Mouse (Mus musculus): ENCODE measurements around the gene 6030498E09Rik. TPM values are rescaled to one million over a fixed set of nuclear protein-coding genes. Genes with fewer than 3 reads are reported as not detected.

6030498E09Rik gene
- polyA plus RNA-seq (2011; ENCODE audit: insufficient read depth, insufficient read length, low read depth, missing spikeins) = not detected in 2 replicates

- Histone ChIP-seq H3K36me3 (ENCODE audit: control insufficient read depth, insufficient read depth, low read length, poor library complexity, severe bottlenecking) (no peaks in the 10 kb centered on the region), H3K9me3 (replicated peaks; ENCODE audit: control insufficient read depth, insufficient read depth, low read length, poor library complexity, severe bottlenecking) (no peaks in the 10 kb centered on the region), H3K9ac (ENCODE audit: low read depth, poor library complexity, severe bottlenecking) (no peak within 1 kb of the TSS), H3K4me1 (ENCODE audit: control insufficient read depth, insufficient read depth, low read length) (no peaks in the 10 kb centered on the region), H3K27me3 (ENCODE audit: control insufficient read depth, insufficient read depth, low read length, poor library complexity, severe bottlenecking) (no peaks in the 10 kb centered on the region), H3K4me3 (ENCODE audit: low read depth, low read length) (no peak within 1 kb of the TSS), H3K27ac (ENCODE audit: insufficient read depth, low read length) (no peak within 1 kb of the TSS)
- TF ChIP-seq POLR2A (IDR thresholded peaks at IDR 0.05; ENCODE audit: insufficient read depth, low read length) = no peak
- TF ChIP-seq CTCF (IDR thresholded peaks at IDR 0.05; ENCODE audit: low read depth, low read length) = no peak
- TF ChIP-seq EP300 (IDR thresholded peaks at IDR 0.05; ENCODE audit: insufficient read depth, low read depth, low read length) = no peak
Measured at GRCm38 (mm10) chrX:38772478-38772877, at the start of gene 6030498E09Rik. Gene 6030498E09Rik (plus strand): TSS chrX:38772671.

DNA sequence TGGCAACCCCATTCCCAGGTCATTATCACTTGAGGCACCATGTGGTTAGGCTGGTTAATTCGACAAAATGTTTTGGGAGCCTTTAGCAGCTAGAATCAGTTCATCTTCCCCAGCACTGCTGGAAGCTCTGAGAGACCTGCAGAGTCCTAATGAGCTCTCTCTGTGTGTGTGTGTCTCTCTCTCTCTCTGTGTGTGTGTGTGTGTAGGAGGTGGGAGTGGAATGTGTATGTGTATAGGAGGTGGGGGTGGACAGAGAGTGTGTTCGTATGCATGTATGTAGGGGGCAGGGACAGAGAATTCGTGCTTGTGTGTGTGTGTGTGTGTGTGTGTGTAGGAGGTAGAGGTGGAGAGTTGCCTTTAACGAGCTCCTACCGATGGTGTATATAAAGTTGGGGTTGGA lies 42.4 kb upstream of the 6030498E09Rik start:
- Histone ChIP-seq H3K9me3 (replicated peaks; ENCODE audit: control insufficient read depth, insufficient read depth, low read length, poor library complexity, severe bottlenecking) (no peaks in the 10 kb centered on the region), H3K27me3 (ENCODE audit: control insufficient read depth, insufficient read depth, low read length, poor library complexity, severe bottlenecking) (no peaks in the 10 kb centered on the region), H3K27ac (ENCODE audit: insufficient read depth, low read length) (peak overlapping the region; percentile 76), H3K9ac (ENCODE audit: low read depth, poor library complexity, severe bottlenecking) (no peak overlapping the region), H3K36me3 (ENCODE audit: control insufficient read depth, insufficient read depth, low read length, poor library complexity, severe bottlenecking) (no peaks in the 10 kb centered on the region), H3K4me3 (ENCODE audit: low read depth, low read length) (no peak overlapping the region), H3K4me1 (ENCODE audit: control insufficient read depth, insufficient read depth, low read length) (peaks cover 4% of the 10 kb centered on the region)
- no peak for TF ChIP-seq POLR2A (IDR thresholded peaks at IDR 0.05; ENCODE audit: insufficient read depth, low read length)
- TF ChIP-seq EP300 (IDR thresholded peaks at IDR 0.05; ENCODE audit: insufficient read depth, low read depth, low read length) = no peak
- no peak for TF ChIP-seq CTCF (IDR thresholded peaks at IDR 0.05; ENCODE audit: low read depth, low read length)

DNA sequence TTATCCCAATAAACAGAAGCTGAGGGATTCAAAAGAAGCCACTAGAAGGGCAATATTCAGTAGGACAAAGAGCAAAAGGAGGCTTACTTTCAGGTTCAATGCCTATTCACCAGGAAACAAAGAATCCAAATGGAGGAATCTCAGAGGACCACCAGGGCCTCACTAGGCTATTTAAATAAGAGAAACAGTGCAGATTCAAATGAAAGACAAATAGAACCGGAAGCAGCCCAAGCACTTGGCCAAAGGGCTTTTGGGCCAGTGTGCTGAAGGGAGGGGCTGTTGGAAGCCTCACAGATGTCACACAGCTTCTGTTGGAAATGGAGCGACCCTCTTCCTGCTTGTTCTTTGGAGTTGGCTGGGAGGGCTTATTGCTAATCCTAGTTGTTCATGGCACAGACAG lies 41.8 kb upstream of the 6030498E09Rik start:
- Histone ChIP-seq H3K36me3 (ENCODE audit: control insufficient read depth, insufficient read depth, low read length, poor library complexity, severe bottlenecking) (no peaks in the 10 kb centered on the region), H3K27ac (ENCODE audit: insufficient read depth, low read length) (peak overlapping the region; percentile 76), H3K4me1 (ENCODE audit: control insufficient read depth, insufficient read depth, low read length) (peaks cover 4% of the 10 kb centered on the region), H3K4me3 (ENCODE audit: low read depth, low read length) (no peak overlapping the region), H3K9me3 (replicated peaks; ENCODE audit: control insufficient read depth, insufficient read depth, low read length, poor library complexity, severe bottlenecking) (no peaks in the 10 kb centered on the region), H3K27me3 (ENCODE audit: control insufficient read depth, insufficient read depth, low read length, poor library complexity, severe bottlenecking) (no peaks in the 10 kb centered on the region), H3K9ac (ENCODE audit: low read depth, poor library complexity, severe bottlenecking) (no peak overlapping the region)
- TF ChIP-seq EP300 (IDR thresholded peaks at IDR 0.05; ENCODE audit: insufficient read depth, low read depth, low read length) (peak; percentile 55; the same call in 1 of the 2 replicates), CTCF (IDR thresholded peaks at IDR 0.05; ENCODE audit: low read depth, low read length) (no peak)

- Histone ChIP-seq H3K27ac (ENCODE audit: insufficient read depth, low read length) (no peak overlapping the region), H3K27me3 (ENCODE audit: control insufficient read depth, insufficient read depth, low read length, poor library complexity, severe bottlenecking) (no peaks in the 10 kb centered on the region), H3K36me3 (ENCODE audit: control insufficient read depth, insufficient read depth, low read length, poor library complexity, severe bottlenecking) (no peaks in the 10 kb centered on the region)
Measured at GRCm38 (mm10) chrX:38733683-38734082, 38.8 kb upstream of the 6030498E09Rik start.

GRCm38 (mm10) chrX:38734916-38735880 lies 37.3 kb upstream of the 6030498E09Rik start:
- no peak for TF ChIP-seq EP300 (IDR thresholded peaks at IDR 0.05; ENCODE audit: insufficient read depth, low read depth, low read length)
- TF ChIP-seq POLR2A (IDR thresholded peaks at IDR 0.05; ENCODE audit: insufficient read depth, low read length) = no peak
- TF ChIP-seq CTCF (IDR thresholded peaks at IDR 0.05; ENCODE audit: low read depth, low read length) = no peak
- Histone ChIP-seq H3K36me3 (ENCODE audit: control insufficient read depth, insufficient read depth, low read length, poor library complexity, severe bottlenecking) (no peaks in the 10 kb centered on the region), H3K9ac (ENCODE audit: low read depth, poor library complexity, severe bottlenecking) (no peak overlapping the region), H3K9me3 (replicated peaks; ENCODE audit: control insufficient read depth, insufficient read depth, low read length, poor library complexity, severe bottlenecking) (no peaks in the 10 kb centered on the region), H3K27ac (ENCODE audit: insufficient read depth, low read length) (no peak overlapping the region), H3K4me3 (ENCODE audit: low read depth, low read length) (no peak overlapping the region), H3K27me3 (ENCODE audit: control insufficient read depth, insufficient read depth, low read length, poor library complexity, severe bottlenecking) (no peaks in the 10 kb centered on the region), H3K4me1 (ENCODE audit: control insufficient read depth, insufficient read depth, low read length) (peaks cover 3% of the 10 kb centered on the region)

More at GRCm38 (mm10) chrX:38733683-38734082, 38.8 kb upstream of the 6030498E09Rik start:
- Histone ChIP-seq H3K9ac (ENCODE audit: low read depth, poor library complexity, severe bottlenecking) (no peak overlapping the region), H3K9me3 (replicated peaks; ENCODE audit: control insufficient read depth, insufficient read depth, low read length, poor library complexity, severe bottlenecking) (no peaks in the 10 kb centered on the region), H3K4me1 (ENCODE audit: control insufficient read depth, insufficient read depth, low read length) (peaks cover 4% of the 10 kb centered on the region), H3K4me3 (ENCODE audit: low read depth, low read length) (no peak overlapping the region)
- no peak for TF ChIP-seq CTCF (IDR thresholded peaks at IDR 0.05; ENCODE audit: low read depth, low read length)
- TF ChIP-seq EP300 (IDR thresholded peaks at IDR 0.05; ENCODE audit: insufficient read depth, low read depth, low read length) = no peak
- no peak for TF ChIP-seq POLR2A (IDR thresholded peaks at IDR 0.05; ENCODE audit: insufficient read depth, low read length)

DNA sequence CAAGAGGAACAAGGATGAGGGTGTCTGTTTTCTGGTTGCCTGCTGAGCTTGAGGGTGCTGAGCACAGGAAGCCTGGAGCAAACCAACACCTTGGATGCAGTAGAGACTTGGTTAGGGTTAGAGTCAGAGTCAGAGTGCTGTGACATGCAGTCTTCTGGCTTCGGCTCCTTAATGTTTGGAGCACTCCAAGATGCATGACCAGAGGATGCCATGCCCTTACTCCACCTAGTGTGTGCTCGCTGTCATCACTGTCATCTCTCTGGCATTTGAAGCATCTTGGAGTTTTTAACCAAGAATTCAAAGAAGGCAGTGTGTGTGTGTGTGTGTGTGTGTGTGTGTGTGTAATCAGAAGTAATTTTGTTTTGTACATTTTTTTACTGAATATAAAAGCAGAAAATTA lies 1.0 kb upstream of the 6030498E09Rik start:
- Histone ChIP-seq H3K9me3 (replicated peaks; ENCODE audit: control insufficient read depth, insufficient read depth, low read length, poor library complexity, severe bottlenecking) (no peaks in the 10 kb centered on the region), H3K4me3 (ENCODE audit: low read depth, low read length) (no peak overlapping the region), H3K4me1 (ENCODE audit: control insufficient read depth, insufficient read depth, low read length) (no peaks in the 10 kb centered on the region), H3K27ac (ENCODE audit: insufficient read depth, low read length) (no peak overlapping the region), H3K9ac (ENCODE audit: low read depth, poor library complexity, severe bottlenecking) (no peak overlapping the region), H3K36me3 (ENCODE audit: control insufficient read depth, insufficient read depth, low read length, poor library complexity, severe bottlenecking) (no peaks in the 10 kb centered on the region), H3K27me3 (ENCODE audit: control insufficient read depth, insufficient read depth, low read length, poor library complexity, severe bottlenecking) (no peaks in the 10 kb centered on the region)
- TF ChIP-seq POLR2A (IDR thresholded peaks at IDR 0.05; ENCODE audit: insufficient read depth, low read length) (no peak), CTCF (IDR thresholded peaks at IDR 0.05; ENCODE audit: low read depth, low read length) (peak; percentile 3)
